Mouse (Mus musculus) regulatory T cell (primary cell): ENCODE data around the gene Map3k3.
"Not testable (repeated sequence)": the region's sequence is repeated elsewhere in the genome, so short reads cannot be mapped to it uniquely, and the experiment has no call there.

Experiments
- in situ Hi-C: fragments of 300-600 bp; cut with MboI, MseI; formaldehyde crosslinking; loops from one replicate; pipeline ENCODE4 v1.15.1; 2025; ENCODE audit warnings: high pct_unique_total_duplicates

The Map3k3 gene

GRCm38 (mm10) chr11:106083708-106084701 is at the start of gene Map3k3:
TSS of gene Map3k3 (plus strand) at chr11:106084613.
- in situ Hi-C loops = no loop called here

GRCm38 (mm10) chr11:106034986-106035385 is 49.4 kb upstream of the Map3k3 start:
- in situ Hi-C loops = loop anchor here (5.0 kb wide), 1 partner anchor 37 kb away; no protein-coding TSS in a partner anchor

GRCm38 (mm10) chr11:106036548-106037417 is 47.6 kb upstream of the Map3k3 start, which contains the start of gene Dcaf7:
TSS of gene Dcaf7 (plus strand) at chr11:106036872.
- in situ Hi-C loops = loop anchor here (5.0 kb wide), 1 partner anchor 36 kb away; no protein-coding TSS in a partner anchor

- in situ Hi-C loops = loop anchor here (5.0 kb wide), 1 partner anchor 35 kb away; no protein-coding TSS in a partner anchor
Measured at GRCm38 (mm10) chr11:106037418-106037751, 47.0 kb upstream of the Map3k3 start.

- in situ Hi-C loops = no loop called here
Measured at GRCm38 (mm10) chr11:106044349-106044748, 40.1 kb upstream of the Map3k3 start.

- in situ Hi-C loops = no loop called here
Measured at GRCm38 (mm10) chr11:106045256-106045655, 39.2 kb upstream of the Map3k3 start.

- in situ Hi-C loops = no loop called here
Measured at GRCm38 (mm10) chr11:106045780-106046179, 38.6 kb upstream of the Map3k3 start.

- in situ Hi-C loops = no loop called here
Measured at GRCm38 (mm10) chr11:106046584-106046983, 37.8 kb upstream of the Map3k3 start.

- in situ Hi-C loops = loop anchor here (5.0 kb wide), 1 partner anchor 93 kb away; no protein-coding TSS in a partner anchor
Measured at GRCm38 (mm10) chr11:106053921-106054320, 30.5 kb upstream of the Map3k3 start.

- in situ Hi-C loops = loop anchor here (5.0 kb wide), 1 partner anchor 93 kb away; no protein-coding TSS in a partner anchor
Measured at GRCm38 (mm10) chr11:106054600-106054999, 29.8 kb upstream of the Map3k3 start.

GRCm38 (mm10) chr11:106055341-106055740 is 29.1 kb upstream of the Map3k3 start:
- in situ Hi-C loops = no loop called here

- in situ Hi-C loops = no loop called here
Measured at GRCm38 (mm10) chr11:106056819-106057491, 27.5 kb upstream of the Map3k3 start.

GRCm38 (mm10) chr11:106058020-106058419 is 26.4 kb upstream of the Map3k3 start:
- in situ Hi-C loops = no loop called here

GRCm38 (mm10) chr11:106060549-106060948 is 23.9 kb upstream of the Map3k3 start:
- in situ Hi-C loops = no loop called here

GRCm38 (mm10) chr11:106061311-106061710 is 23.1 kb upstream of the Map3k3 start:
- in situ Hi-C loops = no loop called here

GRCm38 (mm10) chr11:106063756-106064155 is 20.7 kb upstream of the Map3k3 start:
- in situ Hi-C loops = no loop called here

- in situ Hi-C loops = no loop called here
Measured at GRCm38 (mm10) chr11:106065073-106065922, 19.1 kb upstream of the Map3k3 start.

GRCm38 (mm10) chr11:106065923-106066571 is 18.4 kb upstream of the Map3k3 start, which contains the start of gene Taco1:
TSS of gene Taco1 (plus strand) at chr11:106066061.
- in situ Hi-C loops = no loop called here

GRCm38 (mm10) chr11:106066616-106067015 is 17.8 kb upstream of the Map3k3 start:
- in situ Hi-C loops = not testable (repeated sequence)

GRCm38 (mm10) chr11:106073774-106074173 is 10.6 kb upstream of the Map3k3 start:
- in situ Hi-C loops = loop anchor here (5.0 kb wide), 1 partner anchor 36 kb away; the partner anchor contains the start of gene Dcaf7
